Mouse (Mus musculus) limb, embryonic 14.5 days (tissue): ENCODE measurements at regions not wholly inside any gene's neighbourhood (a gene's known extent, or its start where the extent isn't known, plus 50 kb on each side); places are given as distances from the start of the nearest gene placed in this dataset.

Experiments
- ATAC-seq: fragments of 200-750 bp; cut with Nextera tagmentation; 2 replicates; pipeline ENCODE4 v1.8.0; 2017; ENCODE audit warnings: low read depth, moderate number of reproducible peaks, moderate TSS enrichment; ENCODE audit not compliant: low FRiP score
- DNase-seq: peaks from one replicate; pipeline ENCODE4 v3.0.0-alpha.2; 2015; ENCODE audit warnings: low spot score
- H3K27ac ChIP-seq: fragments of 300-500 bp; sonication (generic); replicated peaks from 2 replicates; pipeline ENCODE4 v1.5.1; 2014; ENCODE audit warnings: low read depth, mild to moderate bottlenecking, low read length, moderate library complexity, mixed read lengths
- H3K27me3 ChIP-seq: fragments of 300-500 bp; sonication (generic); 2 replicates; pipeline ENCODE4 v1.6.1; 2014; ENCODE audit warnings: low read length, mixed read lengths; ENCODE audit not compliant: control insufficient read depth, insufficient read depth
- H3K36me3 ChIP-seq: fragments of 300-500 bp; sonication (generic); 2 replicates; pipeline ENCODE4 v1.6.1; 2014; ENCODE audit warnings: mild to moderate bottlenecking, low read length, moderate library complexity, mixed read lengths; ENCODE audit not compliant: control insufficient read depth, insufficient read depth
- H3K4me1 ChIP-seq: fragments of 300-500 bp; sonication (generic); 2 replicates; pipeline ENCODE4 v1.6.1; 2014; ENCODE audit warnings: antibody characterized with exemption, low read length, mixed read lengths; ENCODE audit not compliant: control insufficient read depth, insufficient read depth
- H3K4me2 ChIP-seq: fragments of 300-500 bp; sonication (generic); replicated peaks from 2 replicates; pipeline ENCODE4 v1.6.1; 2014; ENCODE audit warnings: low read depth, mild to moderate bottlenecking, low read length, moderate library complexity; ENCODE audit not compliant: severe bottlenecking
- H3K4me3 ChIP-seq: fragments of 300-500 bp; sonication (generic); replicated peaks from 2 replicates; pipeline ENCODE4 v1.5.1; 2014; ENCODE audit warnings: low read length
- H3K9ac ChIP-seq: fragments of 300-500 bp; sonication (generic); 2 replicates; pipeline ENCODE4 v1.6.1; 2014; ENCODE audit warnings: mild to moderate bottlenecking, low read depth, low read length, moderate library complexity; ENCODE audit not compliant: severe bottlenecking
- H3K9me3 ChIP-seq: fragments of 300-500 bp; sonication (generic); 2 replicates; pipeline ENCODE4 v1.6.1; 2016; ENCODE audit warnings: low read length; ENCODE audit not compliant: control insufficient read depth
- POLR2A ChIP-seq: fragments of 200-500 bp; IDR thresholded peaks from 2 replicates; pipeline ENCODE4 v1.8.0; 2012; ENCODE audit warnings: inconsistent platforms, mild to moderate bottlenecking, moderate library complexity, borderline replicate concordance; ENCODE audit not compliant: insufficient read depth, insufficient read length; ENCODE audit errors: extremely low read depth
- WGBS: fragments of 180-500 bp; shearing (Covaris S2); extraction: QIAGEN DNeasy Blood & Tissue Kit; methylation state at CpG from one replicate; pipeline ENCODE4 v1.1.7; 2014; 5-methylcytosine and 5-hydroxymethylcytosine counted together

GRCm38 (mm10) chr19:49115484-49115883 lies 909.7 kb downstream of the Sorcs3 start:
- H3K27ac ChIP-seq, result no peak overlapping the region
- H3K27me3 ChIP-seq, result no peaks in the 10 kb centered on the region
- no peaks in the 10 kb centered on the region for H3K36me3 ChIP-seq
- H3K4me2 ChIP-seq, result no peak overlapping the region
- no peak for DNase-seq
- H3K9ac ChIP-seq, result no peak overlapping the region
- ATAC-seq, result no peak
- 67% methylated on average over 1 of the region's 1 CpGs for WGBS
- no peak for TF ChIP-seq POLR2A
- no peaks in the 10 kb centered on the region for H3K9me3 ChIP-seq
- H3K4me1 ChIP-seq, result no peaks in the 10 kb centered on the region
- H3K4me3 ChIP-seq, result no peak overlapping the region

GRCm38 (mm10) chr19:49131664-49132063 lies 925.8 kb downstream of the Sorcs3 start:
- H3K9ac ChIP-seq, result no peak overlapping the region
- H3K27ac ChIP-seq, result no peak overlapping the region
- H3K4me2 ChIP-seq, result no peak overlapping the region
- TF ChIP-seq POLR2A, result no peak
- ATAC-seq (no peak), DNase-seq (no peak)
- no peaks in the 10 kb centered on the region for H3K9me3 ChIP-seq
- no peaks in the 10 kb centered on the region for H3K4me1 ChIP-seq
- no peaks in the 10 kb centered on the region for H3K36me3 ChIP-seq
- H3K27me3 ChIP-seq, result no peaks in the 10 kb centered on the region
- WGBS, result 57% methylated on average over 4 of the region's 4 CpGs
- no peak overlapping the region for H3K4me3 ChIP-seq

- Histone ChIP-seq H3K9me3 (no peaks in the 10 kb centered on the region), H3K4me1 (no peaks in the 10 kb centered on the region), H3K4me2 (no peak overlapping the region), H3K27ac (no peak overlapping the region), H3K36me3 (no peaks in the 10 kb centered on the region), H3K9ac (no peak overlapping the region), H3K27me3 (no peaks in the 10 kb centered on the region), H3K4me3 (no peak overlapping the region)
- DNase-seq (no peak), ATAC-seq (no peak)
- 61% methylated on average over 2 of the region's 2 CpGs for WGBS
- TF ChIP-seq POLR2A, result no peak
These were observed 966.3 kb downstream of the Sorcs3 start for GRCm38 (mm10) chr19:49172078-49172477.

GRCm38 (mm10) chr19:49207971-49208370 lies 1002.1 kb downstream of the Sorcs3 start:
- no peak for ATAC-seq
- 61% methylated on average over 3 of the region's 3 CpGs for WGBS
- no peak overlapping the region for H3K4me2 ChIP-seq

GRCm38 (mm10) chr19:49242601-49243000 lies 1036.8 kb downstream of the Sorcs3 start:
- Histone ChIP-seq H3K4me1 (no peaks in the 10 kb centered on the region), H3K27me3 (no peaks in the 10 kb centered on the region), H3K27ac (no peak overlapping the region), H3K9me3 (no peaks in the 10 kb centered on the region), H3K9ac (no peak overlapping the region), H3K4me2 (no peak overlapping the region), H3K4me3 (no peak overlapping the region), H3K36me3 (no peaks in the 10 kb centered on the region)
- DNase-seq, result no peak
- ATAC-seq, result no peak
- TF ChIP-seq POLR2A, result no peak
- 47% methylated on average over 2 of the region's 2 CpGs for WGBS

More at GRCm38 (mm10) chr19:49207971-49208370, 1002.1 kb downstream of the Sorcs3 start:
- Histone ChIP-seq H3K4me1 (no peaks in the 10 kb centered on the region), H3K36me3 (no peaks in the 10 kb centered on the region), H3K9ac (no peak overlapping the region), H3K4me3 (no peak overlapping the region), H3K27me3 (no peaks in the 10 kb centered on the region), H3K9me3 (no peaks in the 10 kb centered on the region), H3K27ac (no peak overlapping the region)
- no peak for DNase-seq
- no peak for TF ChIP-seq POLR2A
